Mouse (Mus musculus) brain, embryonic 18.5 days (tissue): ENCODE results near the gene S100a10.

Experiments
- DNase-seq: peaks from one replicate; pipeline ENCODE4 v3.0.0-alpha.2; 2012; ENCODE audit warnings: low read depth, low spot score

S100a10 gene

DNA sequence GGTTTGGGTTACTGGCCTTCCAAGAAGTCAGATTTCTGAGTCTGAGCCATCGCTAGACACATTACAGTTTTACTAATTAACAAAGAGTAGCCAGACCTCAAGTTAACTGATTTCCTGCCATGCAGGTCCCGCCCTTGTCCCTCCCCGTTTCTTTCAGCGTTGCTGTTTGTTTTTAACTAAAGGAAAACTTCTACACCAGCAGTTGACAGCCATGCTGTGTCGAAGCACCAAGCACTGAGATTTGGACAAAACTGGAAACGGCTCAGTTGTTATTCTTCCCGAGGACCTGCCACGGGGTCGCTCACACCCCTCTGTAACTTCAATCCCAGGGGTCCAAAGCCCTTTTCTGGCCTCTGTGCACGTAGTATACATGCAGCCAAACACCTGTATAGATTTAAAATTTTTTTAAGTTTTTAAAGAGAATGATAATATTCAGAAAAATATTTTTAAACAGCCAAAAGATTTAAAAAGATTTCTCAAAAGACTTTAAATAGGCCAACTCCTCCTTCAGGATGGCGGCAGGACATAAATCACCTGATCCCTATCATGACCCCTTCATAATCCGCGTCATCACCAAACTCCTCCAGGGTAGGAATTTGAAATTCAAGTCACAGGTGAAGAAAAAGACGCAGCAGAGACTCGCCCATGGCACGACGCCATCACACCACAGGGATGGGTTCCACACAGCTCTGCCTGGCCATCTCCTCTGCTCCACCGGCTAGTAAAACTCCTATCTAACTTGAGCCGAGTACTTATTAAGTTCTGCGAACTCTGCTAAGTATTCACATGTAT, 6.9 kb upstream of the S100a10 start:
- DNase-seq = no peak

DNA sequence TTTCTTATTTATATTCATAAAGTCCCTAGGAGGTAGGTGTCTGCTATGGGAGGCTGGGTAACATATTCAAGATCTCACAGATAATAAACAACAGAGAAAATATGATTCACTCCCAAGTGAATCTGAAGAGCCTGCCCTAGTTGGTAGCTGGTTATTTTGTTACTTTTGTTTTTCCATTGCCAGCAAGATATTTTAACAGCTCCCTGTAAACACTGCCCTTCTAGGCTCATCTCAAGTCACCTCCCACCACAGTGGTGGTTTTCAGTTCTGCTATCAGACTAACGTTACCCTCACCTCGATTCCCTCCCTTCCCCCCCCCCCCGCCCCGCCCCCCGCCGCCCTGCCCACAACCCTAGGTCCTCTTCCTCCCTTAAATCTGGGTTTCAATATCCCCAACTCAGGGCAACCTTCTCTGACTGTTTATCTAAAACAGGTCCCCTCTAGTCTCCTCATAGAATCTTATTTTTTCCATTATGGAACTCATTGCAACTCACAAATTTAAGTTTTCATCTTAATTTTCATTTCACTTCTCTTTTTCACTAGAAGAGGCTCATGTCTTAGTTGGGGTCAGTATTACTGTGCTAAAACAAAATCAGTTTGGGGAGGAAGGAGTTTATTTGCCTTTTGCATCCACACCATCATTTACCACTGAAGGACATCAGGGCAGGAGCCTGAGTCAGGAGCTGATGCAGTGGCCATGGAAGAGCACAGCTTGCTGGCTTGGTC, 6.2 kb upstream of the S100a10 start:
- no peak for DNase-seq

DNA sequence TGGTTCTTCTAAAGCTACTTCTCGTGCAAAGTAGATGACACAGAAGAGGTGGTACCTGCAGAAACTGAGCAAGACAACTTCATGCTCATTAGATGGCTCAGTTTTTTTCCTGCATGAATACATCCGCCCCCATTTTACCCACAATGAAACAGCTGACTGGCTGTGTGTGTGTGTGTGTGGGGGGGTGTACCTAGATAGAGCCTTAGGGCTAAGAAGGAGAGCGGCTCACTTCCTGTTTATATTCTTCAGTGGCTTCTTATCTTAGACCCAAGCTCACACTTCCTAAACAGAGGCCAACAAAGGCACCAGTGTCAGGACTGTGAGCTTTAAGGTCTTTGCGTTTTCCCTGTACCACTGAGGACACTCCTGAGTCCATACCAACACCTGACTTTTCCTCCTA, 4.9 kb upstream of the S100a10 start:
- no peak for DNase-seq

DNA sequence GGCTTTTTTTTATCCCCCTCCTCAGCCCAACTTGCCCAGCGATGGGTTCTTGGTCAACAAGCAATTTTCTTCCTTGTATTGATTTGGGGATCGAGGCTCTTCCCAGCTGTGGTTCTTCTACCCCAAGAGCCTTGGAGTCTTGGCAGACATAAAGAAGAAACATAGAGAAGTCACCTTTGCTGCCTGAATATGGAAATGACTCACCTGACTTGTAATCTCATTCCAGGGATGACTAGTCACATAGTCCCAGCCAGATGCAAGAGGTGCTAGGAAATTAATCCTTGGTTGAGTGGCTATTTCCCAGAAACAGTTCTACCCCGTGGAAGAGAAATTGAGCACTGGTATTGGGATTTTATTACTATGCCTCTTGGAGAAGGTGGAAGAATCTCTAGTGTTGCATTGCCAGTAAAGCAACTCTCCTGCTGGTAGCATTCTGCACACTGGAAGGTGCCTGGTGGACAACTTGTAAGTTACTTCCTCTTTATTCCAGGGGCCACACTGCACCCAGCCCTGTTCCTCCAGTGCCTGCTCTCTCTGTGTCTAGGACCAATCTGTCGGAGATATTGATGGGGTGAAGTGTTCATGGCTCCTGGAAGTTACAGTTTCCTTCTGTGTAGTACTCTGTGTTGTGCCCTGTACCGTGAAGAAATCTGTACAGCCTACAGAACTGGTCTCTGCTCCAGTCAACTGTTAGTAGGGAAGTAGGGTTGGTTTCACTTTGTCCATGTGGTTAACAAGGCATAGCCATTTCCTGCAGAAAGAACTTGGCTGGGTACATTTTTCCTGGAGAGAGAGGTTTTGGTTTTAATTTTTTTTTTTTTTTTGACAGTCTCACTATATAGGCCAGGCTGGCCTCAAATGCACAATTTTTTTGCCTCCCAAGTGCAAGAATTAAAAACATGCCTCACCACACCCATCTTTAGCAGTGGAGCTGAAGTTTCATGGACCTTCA, 2.7 kb upstream of the S100a10 start:
- no peak for DNase-seq

DNA sequence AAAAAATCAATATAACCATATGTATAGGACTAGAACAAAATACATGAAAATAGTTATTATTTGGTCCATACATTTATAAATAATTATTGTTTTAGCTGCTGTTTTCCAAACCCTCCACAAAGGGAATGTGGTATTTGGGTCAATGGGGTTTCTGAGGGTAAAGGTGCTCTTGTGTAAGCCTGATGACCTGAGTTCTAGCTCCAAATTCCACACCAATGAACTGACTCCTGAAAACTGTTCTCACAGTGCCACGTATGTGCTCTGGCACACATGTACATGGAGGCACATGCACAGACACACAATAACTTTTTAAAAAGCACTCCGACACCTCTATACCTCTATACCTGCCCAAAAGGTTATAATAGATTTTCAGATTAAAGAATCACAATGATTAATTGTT, 1.6 kb upstream of the S100a10 start:
- DNase-seq = no peak

DNA sequence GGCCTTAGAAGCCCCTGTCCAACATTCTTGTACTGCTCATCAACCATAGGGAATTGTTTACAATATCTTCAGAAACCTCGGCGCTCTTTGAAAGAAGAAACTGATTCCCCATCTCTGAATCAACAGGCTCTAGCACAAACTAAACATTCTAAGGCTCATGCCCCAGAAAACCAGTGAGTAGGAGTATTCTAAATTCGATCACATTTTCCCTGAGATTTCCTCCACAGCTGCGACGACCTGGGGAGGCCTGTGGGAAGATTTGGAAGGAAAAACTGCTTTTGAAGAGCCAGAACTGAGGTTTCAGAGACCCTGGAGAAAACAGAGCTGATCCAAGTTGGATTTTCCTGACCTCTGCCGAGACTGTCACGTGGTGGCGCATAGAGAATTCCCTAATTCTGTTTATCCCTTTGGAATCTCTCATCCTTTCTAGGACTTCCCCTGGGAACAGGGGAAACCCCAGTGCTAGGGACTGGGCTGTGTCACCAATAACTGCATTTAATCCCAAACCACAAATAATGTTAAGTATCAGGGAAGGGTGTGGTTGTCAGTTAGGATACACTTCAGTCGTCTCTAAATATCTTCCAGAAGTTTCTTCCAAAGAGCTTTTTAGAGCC, 1.0 kb upstream of the S100a10 start:
- no peak for DNase-seq

DNA sequence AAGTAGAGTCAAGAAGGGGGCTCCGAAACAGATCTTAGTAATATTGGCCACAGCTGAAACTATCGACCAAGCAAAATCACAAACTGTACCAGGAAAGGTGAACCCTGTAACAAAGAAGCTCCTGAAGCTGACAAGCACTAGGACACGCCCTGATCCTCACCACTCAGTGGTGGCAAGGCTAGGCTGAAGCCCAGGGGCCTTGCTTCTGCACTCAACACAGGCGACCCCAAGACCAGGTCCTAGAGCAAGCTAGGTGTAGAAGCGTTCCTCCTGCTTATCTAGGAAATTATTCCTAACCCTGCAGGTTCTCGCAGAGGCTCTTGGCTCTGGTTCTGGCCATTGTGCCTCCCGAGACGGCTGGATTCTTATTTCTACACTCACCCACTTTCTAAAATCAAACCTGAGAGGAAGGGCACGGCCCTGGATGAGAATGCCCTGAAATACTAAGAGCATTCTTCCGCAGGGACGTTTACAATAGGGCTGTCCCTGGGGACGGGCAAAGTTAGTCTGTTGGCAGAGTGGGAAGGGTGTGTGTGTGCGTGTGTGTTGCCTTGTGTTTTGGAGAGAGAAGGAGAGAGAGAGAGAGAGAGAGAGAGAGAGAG, 400 bp upstream of the S100a10 start:
- DNase-seq = no peak

DNA sequence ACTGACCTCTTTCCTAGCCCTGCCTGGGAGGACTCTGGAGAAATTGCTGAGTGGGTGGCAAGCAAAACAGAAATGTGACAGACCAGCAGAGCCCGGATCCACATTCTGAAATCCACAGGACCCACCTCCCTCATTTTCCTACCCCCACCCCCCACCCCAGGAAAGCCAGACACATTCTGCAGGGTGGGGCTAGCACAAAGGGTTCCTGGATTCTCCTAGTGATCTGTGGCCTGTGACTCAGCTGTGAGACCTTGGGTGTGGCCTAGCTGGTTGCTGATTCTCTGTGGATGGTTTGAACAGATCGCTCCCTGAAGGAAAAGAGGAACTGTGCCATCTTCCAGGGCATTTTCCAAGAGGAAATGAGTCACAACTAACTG, 986 bp downstream of the S100a10 start:
- DNase-seq = no peak

DNA sequence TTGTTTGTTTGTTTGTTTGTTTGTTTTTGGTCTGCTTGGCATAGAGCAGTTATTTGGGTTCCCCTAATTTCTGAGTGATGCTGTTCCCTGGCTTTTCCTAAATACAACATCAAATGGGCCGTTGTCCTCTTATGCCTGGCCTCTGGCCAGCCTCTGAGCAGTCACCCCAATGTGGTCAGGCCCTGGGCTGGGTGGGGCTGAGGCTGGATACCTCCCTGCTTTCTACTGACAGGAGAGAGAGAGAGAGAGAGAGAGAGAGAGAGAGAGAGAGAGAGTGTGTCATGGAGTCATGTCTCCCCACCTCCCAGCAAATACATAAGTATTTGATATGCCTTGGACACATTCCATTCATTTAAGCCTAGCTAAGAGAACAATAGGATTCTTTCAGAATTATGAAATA, 1.7 kb downstream of the S100a10 start:
- no peak for DNase-seq

DNA sequence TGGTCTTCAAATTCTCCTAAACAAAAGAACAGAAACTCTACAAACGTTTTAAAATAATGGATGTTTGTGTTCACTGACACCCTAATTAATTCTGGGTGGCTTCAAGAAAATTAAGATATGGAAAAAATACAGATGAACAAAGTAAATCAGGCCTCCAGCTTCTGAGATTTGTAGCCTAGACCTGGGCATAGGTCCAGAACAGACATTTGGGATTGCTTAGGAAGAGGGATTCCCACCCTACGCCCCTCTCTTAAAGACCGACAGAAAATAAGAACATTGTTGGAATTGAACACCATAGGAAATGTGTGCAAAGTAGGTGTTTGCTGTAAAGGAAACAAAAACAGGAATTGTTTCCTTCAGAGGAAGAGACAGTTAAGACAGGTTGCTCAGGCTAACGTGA, 2.6 kb downstream of the S100a10 start:
- no peak for DNase-seq

DNA sequence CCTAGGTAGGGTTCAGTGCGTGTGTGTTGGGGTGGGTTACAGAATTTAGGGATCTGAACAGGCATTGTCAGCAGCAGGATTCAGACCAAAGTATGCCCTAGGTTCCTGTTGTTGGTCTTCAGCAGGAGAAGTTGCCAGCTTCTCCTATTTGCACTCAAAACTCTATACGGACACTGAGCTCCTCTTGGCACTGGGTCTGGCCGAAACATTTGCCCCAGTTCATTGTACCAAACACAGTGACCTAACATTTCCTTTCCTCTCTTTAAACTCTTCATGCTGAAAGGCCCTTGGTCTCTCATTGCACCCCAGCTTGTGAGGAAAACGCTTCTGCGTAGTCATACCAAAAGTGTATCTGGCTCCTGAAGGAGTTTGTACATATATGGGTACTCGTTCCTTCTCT, 5.1 kb downstream of the S100a10 start:
- no peak for DNase-seq

DNA sequence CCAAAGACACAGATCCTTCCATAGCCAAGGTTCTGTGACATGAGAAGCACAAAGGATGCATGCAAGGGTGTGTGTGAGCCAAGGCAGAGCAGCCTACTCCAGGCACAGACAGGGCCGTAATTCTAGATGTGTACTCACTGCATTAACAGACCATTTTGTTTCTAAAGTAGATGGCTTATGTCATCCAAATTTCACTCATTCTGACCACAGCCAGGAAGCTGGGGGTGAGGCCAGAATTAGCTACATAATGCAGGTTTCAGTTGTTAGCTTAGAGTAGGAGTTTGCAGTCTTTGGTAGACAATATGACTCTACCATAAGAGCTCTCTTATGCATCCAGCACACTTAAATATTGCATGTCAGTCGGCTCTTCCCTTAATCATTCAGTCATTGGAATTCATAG, 7.5 kb downstream of the S100a10 start:
- no peak for DNase-seq

DNA sequence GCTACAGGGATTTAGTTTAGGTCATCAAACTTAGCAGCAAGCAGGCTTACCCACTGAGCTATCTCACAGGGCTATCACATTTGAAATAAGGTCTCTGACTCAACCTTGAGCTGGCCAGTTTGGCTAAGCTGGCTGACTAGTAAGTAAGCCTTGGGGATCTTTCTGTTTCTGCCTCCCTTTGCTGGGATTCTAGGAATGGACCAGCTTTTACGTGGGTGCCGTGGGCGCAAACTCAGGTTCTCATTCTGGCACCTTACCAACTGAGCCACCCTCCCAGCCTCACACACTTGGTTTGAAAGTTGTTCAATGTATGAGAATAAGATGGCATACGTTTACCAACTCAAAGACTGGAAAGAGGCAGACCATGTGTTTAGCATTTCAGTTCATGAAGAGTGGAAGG, 8.3 kb downstream of the S100a10 start:
- no peak for DNase-seq

DNA sequence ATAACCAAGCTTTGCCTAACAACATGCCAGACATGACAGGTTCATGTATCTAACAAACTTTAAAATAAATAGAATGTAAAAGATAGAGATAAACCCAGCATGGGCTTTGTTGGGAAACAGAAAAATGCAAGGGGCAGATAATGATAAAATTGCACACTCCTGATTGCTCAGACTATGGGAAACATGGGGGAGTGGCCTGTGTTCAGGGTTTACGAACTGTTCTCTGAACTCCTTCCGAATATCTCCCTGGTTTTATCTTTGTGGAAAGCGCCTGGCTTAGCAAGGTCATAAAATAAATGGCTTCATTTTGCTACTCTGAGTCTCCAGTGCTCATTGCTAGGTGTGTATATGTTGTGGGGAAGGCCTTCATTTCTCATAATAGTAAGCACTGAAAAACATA, 12.0 kb downstream of the S100a10 start:
- DNase-seq = no peak

DNA sequence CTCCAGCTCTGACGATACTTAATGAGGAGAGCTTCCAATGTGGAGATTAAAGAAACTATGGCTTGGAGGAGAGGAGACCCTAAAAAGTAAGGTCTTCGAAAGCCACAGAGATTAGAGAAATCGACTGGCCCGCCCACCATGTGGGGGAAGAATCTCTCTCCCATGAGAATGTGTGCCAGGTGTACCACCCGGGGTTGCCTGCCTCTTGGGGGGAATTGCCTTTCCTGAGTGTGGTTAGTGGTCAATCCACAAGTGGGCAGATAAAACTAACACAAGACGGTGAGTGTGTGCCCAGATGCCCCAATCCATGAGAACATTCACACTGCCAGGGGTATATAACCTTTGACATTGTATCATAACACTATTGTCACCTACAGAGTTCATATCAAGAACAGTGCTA, 12.8 kb downstream of the S100a10 start:
- no peak for DNase-seq

DNA sequence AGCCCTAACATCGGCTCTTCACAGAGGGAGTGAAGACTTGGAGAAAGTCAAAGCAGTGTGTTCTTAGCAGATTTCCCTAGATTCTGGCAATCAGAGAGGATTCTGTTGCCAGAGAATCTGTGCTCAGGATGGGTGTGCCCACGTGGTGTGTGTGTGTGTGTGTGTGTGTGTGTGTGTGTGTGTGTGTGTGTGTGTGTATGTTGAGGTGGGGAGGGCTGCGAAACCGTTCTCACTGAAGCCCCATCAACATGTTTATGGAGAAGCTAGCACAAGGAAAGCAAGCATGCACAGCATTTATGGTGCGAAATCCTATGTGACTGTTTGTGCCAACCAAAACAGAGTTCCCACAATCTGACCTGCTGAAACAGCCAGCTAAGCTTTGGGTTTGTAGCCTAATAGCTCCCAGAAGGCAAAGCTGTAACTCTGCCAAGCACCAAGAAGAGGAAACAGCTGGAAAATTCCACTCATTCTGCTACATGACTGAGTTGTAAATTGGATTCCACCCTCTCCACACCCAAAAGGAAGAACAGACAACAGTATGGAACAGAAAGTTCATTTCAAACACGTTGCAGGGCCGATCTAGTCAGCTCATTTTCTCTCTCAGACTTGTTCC, 13.7 kb downstream of the S100a10 start:
- DNase-seq = no peak

DNA sequence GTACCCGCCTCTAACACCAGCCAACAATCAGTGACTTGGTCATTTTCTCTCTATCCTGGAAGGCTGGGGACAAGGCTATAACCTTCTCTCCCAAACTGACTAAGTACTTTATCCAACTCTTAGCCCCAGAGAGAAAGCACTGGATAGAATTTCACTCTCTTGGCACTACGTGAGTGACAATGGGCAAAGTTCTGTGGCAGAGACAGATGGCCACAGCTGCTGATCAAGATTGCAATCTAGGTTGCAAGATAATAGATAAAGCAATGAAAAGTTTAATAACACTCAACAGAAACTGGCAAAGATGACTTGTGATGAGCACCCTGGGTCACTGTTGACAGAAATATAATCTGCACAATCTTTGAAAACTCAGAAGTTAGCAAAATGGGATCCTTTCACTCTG, 14.2 kb downstream of the S100a10 start:
- no peak for DNase-seq

DNA sequence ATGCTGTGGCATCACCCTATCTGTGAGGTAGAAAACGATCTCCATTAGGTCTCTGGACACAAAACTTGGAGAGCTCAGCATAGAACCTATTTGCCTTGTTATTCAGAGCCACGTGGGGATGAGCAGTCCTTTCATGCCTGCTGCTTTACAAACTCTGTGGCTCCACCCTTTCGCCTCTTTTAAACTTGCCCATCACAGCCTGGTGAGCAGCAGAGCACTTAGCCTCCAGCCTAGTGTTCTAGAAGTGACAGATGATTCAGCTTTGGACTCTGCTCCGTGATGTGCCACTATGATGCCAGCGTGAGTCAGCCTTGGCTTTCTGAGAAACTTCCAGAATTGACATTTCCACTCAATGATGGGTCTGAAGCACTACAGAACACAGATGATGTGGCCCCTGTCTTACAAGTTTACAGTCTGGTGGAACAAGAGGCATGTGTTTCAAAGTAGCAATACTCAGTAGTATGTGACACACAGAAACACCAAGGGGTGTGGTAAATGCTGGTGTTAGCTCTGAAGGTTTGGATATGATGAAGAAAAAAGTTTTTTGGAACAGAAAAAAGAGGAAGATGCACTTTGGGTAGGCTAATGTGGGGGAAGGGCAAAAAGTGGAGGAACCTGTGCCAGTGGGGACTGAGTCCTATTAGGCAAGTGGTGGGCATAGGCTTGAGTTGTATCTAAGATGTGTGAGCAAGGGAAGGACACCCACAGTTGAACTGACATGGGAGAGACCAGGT, 17.3 kb downstream of the S100a10 start:
- DNase-seq = no peak

DNA sequence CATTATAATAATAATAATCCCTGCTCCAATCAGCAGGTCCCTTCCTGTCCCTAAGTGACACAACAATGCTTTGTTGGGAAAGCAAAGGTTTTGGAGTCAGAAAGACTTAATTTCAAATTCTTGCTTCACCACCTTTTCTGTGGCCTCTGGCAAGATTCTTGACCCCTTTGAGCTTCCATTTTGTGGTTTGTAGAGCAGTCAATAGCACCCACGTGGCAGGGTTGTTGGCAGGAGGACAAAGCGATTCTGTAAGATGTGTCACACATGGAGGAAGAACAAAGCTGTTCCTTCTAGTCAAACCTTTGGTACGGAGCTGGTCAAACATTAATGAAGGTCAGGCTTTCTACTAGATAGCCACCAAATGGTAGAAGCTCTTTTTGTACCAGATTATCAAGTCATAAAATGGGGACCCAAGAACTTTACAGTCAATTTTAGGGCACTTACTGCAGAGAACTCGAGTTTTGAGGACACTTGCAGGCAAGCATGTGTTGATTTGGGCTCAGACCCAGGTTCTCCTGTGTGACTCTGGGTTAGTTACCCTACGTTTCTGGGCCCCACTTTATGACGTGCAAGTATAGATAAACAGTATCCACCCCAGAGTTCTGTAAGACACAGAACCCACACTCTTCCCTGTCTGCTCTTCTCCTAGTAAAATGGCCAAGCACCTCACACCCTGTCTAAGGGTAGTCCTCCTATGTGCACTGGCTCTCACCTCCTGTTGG, 24.6 kb downstream of the S100a10 start:
- no peak for DNase-seq

DNA sequence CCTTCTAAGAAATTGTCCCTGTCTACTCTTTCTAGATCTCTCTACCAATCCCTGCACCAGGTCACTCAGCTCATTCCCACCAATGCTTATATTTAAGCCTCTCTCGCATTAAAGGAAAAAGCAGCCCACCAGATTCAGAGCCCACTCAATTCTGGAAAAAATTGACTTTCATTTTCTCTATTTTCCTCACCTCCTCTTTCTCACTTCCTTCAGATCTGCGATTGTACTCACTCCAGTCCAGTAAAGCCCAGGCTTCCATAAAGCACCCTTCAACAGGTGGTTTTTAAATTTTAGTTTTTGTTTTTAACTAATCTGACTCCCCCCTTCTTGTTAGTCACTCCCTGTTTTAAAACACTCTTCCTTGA, 25.1 kb downstream of the S100a10 start:
- no peak for DNase-seq
